Mouse (Mus musculus) kidney, postnatal 14 days (tissue): ENCODE measurements at regions not wholly inside any gene's neighbourhood (a gene's known extent, or its start where the extent isn't known, plus 50 kb on each side); places are given as distances from the start of the nearest gene placed in this dataset.

Experiments used
- DNase-seq: peaks from one replicate; pipeline ENCODE4 v3.0.0; 2022; ENCODE audit warnings: mixed read lengths

GRCm38 (mm10) chr4:142350986-142351385, 111.8 kb upstream of the Kazn start:
- DNase-seq: no peak

DNA sequence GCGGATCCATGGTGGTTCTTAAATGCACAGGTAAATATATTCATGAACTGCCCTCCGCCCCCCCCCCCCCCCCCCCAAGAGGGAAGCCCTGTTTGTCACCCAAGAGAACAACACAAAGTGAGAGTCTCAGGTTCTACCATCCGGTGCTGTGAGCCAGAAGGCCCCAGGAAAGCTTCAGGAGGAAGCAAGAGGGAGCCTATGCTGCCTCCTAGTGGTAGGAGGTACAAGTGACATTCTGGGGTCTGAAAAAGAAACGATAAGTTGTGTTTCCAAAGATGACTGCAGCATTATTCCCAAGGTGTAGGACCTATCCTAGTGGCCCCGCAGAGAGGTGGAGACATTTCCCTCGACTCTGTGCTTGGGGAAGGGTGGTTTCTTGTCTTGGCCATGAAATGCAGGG, 109.7 kb upstream of the Kazn start:
- peak; percentile 56 for DNase-seq

GRCm38 (mm10) chr4:142342482-142343206, 103.4 kb upstream of the Kazn start:
- no peak for DNase-seq

- DNase-seq: no peak
Observed at GRCm38 (mm10) chr4:142341305-142341704, 102.1 kb upstream of the Kazn start.

DNA sequence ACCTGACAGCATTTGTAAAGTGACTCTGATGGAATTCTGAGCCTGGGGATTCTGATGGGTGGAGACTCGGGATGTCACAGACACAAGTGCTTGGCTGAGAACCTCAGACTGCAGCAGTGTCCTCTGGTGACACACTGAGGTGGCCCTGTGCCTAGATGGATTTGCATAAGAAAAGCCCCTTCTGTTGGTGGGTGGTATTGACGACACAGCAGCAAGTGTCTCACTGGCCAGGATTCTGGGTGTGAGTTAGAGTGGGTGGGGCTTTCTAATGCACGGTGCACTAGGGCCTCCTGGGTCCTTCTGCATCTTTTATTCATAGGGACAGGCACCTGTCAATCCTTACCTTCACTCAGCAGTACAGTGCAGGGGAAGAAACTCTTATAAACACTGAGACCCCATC, 100.9 kb upstream of the Kazn start:
- DNase-seq: no peak

- peak; percentile 23 for DNase-seq
Observed at GRCm38 (mm10) chr4:142337701-142338100, 98.5 kb upstream of the Kazn start.

DNA sequence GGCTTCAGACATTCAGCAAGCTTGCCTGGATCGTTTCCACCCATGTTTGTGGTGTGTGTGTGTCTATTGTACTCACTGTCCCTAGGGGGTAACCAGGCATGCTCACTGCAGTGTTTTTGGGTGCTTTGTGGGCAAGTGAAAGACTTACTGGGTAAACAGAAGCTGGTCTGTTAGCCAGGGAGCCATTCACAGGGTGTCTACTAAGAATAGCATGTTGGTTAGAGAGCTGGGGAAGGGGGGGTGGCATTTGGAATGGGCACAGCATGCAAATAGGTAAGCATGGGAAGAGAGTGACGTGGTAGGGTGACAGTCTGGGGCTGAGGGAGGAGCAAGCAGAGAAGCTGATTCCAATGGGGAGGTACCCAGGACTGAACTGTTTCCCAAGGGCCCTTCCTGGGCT, 97.7 kb upstream of the Kazn start:
- no peak for DNase-seq

DNA sequence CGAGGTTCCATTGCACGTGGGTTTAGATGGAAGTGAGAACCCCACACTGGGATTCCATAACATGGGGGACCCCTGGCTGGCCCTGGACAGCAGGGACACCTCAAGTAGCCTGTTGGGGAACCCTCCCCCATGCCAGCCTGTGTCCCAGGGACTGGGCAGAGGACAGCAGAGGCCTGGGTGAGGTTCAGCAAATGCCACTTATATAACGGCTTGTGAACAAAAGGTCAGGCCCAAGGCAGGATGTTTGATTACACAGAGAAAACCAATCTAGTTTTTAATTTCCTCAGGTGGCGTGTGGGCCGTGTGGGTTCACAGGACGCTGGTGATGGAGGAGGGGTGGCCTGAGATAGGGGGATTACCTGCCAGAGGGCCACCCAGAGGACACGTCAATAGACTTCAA, 94.9 kb upstream of the Kazn start:
- no peak for DNase-seq

DNA sequence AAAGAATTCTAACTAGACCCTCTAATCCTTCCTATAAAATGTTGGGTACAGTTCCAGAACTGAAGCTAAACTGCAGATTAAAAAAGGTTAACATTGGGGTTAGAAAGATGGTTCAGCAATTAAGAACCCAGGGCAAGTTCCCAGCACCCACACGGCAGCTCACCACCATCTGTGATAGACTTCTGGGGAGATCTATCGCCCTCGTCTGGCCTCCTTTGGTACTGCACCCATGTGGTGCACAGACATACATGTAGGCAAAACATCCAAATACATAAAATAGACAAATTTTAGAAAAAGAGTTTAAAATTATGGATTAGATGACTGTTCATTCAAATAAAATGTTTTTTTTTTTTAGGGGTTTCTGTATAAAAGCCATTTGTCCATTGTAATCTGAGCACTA, 91.4 kb upstream of the Kazn start:
- DNase-seq: no peak

DNA sequence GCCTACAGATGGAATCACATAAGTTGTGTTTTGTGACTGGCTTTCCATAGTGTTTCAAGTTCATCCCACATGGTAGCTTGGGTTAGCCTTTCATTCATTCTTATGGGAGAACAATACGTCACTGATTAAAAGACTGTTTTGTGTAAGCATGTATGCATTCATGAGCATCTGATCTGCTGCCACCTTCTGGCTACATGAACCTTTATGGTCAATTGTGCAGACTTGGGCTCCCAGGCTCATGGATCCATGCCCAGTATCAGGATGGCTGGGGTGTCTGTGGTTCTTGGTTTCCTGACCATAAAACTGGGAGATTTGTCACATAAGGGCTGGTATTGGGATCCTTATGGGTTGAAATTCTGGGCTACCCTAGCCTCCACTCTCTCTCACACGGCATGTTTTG, 90.4 kb upstream of the Kazn start:
- DNase-seq: no peak

- DNase-seq: no peak
Observed at GRCm38 (mm10) chr4:142326511-142326910, 87.3 kb upstream of the Kazn start.

DNA sequence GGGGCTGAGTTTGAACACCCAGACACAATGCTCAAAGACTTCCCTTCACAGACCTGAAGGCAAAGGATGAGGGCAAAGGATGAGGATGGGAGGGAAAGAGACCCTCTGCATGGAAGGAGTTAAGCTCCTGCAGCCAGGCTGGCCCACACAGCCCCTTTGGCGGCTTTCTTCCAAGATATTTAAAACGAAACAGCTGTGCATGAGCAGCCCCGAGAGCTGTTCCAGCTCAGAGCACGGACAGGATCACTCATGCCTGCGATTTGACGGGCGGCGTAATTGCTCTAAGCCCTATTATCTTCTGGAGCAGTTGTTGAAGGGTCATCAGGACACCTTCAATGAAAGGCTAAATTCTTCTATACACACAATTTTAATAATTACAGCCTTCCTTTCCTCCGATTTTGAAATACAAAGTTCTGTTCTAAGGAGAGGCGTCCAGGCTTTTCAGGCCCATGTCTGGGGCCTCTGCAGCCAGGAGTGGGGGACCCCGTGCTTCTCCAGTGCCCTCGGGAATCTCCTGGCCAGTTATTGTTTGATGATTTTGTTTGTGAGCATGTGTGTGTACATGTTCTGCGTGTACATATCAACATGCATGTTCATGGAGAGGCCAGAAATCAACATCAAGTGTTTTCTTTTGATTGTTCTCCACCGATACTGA, 82.1 kb upstream of the Kazn start:
- peak; percentile 40 for DNase-seq

GRCm38 (mm10) chr4:142310282-142310681, 71.1 kb upstream of the Kazn start:
- DNase-seq: no peak

DNA sequence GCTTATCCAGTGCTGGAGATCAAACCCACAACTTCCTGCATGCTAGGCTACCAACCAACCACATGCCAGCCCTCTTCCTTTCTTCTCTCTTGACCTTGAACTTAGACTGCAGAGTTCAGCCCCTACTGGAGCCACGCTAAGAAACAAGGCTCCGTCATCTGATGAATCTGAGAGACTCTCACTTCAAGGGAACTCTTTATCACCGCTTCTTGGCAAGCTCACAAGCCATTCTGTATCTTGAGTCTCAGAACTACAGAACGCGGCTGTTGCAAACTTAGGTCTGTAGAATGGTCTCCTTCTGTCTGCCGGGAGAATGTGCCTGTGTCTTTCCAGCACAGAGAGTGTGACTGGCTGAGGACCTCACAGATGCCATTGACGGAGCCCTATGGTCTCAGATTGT, 69.1 kb upstream of the Kazn start:
- no peak for DNase-seq

DNA sequence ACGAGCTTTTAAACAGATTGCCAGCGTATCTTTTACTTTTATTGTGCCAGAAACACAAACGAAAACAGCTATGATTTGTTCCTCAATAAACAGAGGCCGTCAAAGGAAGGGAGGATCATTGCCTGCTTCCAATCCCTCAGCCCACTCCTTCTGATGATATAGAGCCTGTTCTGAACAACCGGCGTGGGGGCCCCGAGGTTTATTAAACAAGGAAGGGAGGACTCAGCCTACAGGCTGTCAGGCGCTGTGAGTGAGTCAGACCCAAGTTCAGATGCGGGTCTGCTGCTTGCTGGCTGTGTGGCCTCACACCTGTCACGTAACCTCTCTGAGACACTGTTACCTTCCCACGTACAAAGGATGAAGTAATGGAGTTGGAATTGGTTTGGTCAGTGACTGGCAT, 68.1 kb upstream of the Kazn start:
- no peak for DNase-seq

DNA sequence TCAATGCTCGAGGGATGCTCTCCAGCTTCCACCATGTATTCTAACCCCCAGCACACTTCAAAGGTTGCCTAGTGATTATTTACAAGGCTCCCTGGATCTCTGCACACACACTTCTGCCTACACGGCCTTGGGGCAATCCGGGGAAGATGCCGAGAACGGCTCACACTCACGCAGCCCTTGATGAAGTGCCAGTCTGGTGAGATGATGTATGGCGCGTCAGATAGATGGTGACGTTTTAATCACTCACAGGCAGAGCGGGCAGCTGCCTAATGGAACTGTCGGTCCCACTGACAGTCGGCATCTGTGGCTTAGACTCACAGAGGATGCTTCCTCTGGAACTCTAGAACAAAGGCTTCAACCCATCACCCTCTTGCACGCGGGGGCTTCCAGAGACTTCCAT, 66.9 kb upstream of the Kazn start:
- DNase-seq: no peak

DNA sequence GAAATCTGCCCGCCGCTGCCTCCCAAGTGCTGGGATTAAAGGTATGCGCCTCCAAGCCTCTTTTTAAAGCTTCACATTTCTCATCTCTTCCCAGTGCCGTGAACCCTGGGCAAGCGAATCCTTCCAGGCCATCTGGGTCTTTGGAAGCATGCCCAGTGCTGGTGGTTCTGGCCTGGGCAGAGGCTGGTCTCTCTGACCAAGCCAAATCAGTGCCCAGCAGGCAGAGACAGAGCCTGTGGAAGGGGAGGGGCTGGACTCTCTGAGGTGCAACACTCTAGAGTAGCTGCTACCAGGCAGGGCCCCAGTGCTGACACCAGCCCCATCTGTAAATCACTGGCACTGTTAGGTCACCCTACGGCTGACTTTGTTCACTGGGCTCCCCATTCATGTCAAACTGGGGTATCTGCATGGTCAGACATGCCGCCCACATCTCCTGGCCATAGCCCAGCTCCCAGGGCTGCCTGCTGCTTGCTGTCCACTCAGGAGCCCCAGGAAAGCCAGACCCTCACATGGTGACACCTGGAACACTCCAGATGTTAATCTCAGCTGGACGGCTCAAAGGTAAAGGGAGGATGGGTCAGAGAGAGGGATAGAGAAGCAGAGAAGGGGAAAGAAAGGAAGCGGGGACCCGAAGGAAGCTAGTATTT, 64.3 kb upstream of the Kazn start:
- no peak for DNase-seq

DNA sequence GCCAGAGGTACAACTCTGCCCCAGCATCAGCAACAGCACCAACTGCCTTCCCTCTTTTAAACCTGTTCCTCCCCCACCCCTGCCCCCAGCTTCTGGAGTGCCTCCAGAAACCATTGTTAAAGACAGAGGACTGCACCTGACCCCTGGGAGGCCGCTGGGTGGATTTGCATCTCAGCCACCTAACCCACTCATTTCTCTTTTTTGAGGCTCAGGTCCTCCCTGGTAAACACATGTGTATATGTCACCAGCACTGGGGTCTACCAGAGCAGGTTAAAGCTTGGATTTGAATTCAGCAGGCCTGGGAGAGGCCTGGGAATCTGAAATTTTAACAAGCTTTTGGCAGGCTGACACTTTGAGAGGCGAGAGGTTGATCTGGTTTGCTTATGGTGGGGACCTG, 63.5 kb upstream of the Kazn start:
- DNase-seq: no peak

GRCm38 (mm10) chr4:142302041-142302723, 63.0 kb upstream of the Kazn start:
- DNase-seq: no peak

- DNase-seq: no peak
Observed at GRCm38 (mm10) chr4:142298770-142299337, 59.7 kb upstream of the Kazn start.

- no peak for DNase-seq
Observed at GRCm38 (mm10) chr4:142292760-142293159, 53.6 kb upstream of the Kazn start.

DNA sequence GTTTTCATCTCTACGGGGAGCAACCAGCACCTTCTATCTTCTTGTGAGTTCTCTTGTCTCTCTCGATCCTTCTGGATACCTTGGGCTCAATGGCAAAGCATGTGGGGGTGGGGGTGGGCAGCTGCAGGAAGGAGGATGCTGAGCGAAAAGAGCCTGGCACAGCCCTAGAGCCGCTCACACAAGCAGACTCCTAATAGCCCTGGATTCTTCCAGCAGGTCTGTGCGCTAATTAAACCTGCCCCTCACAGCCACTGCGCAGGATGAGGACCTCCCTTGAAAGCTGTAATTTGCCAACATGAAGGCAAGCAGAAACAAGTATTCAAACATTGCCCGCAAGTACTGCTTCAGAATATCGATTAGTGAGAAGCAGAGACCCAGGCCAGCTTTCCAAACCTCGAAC, 53.1 kb upstream of the Kazn start:
- DNase-seq: no peak

GRCm38 (mm10) chr4:142291366-142291765, 52.2 kb upstream of the Kazn start:
- DNase-seq: no peak
